Mouse (Mus musculus) T-helper 17 cell (primary cell): ENCODE results near the gene Rnf19b.

Experiments used
- in situ Hi-C, 2 experiments: fragments of 300-600 bp; cut with MboI, MseI; formaldehyde crosslinking; loops; 1 replicate in 1 of 2; 2 replicates in 1 of 2; pipeline ENCODE4 v1.15.1; 2025; ENCODE audit warnings: high pct_unique_total_duplicates in 2 of 2

Gene Rnf19b

GRCm38 (mm10) chr4:129032963-129033951 lies 24.8 kb upstream of the Rnf19b start:
- in situ Hi-C loops, result no loop called here

GRCm38 (mm10) chr4:129034224-129034623 lies 23.8 kb upstream of the Rnf19b start:
- in situ Hi-C loops, result no loop called here

GRCm38 (mm10) chr4:129034706-129035660 lies 23.1 kb upstream of the Rnf19b start:
- in situ Hi-C loops, result no loop called here

GRCm38 (mm10) chr4:129035851-129036445 lies 22.1 kb upstream of the Rnf19b start:
- in situ Hi-C loops, result no loop called here

- in situ Hi-C loops, result no loop called here
These were observed 10.2 kb upstream of the Rnf19b start for GRCm38 (mm10) chr4:129047721-129048421.

- in situ Hi-C loops, result no loop called here
These were observed 9.4 kb upstream of the Rnf19b start for GRCm38 (mm10) chr4:129048501-129049305.

GRCm38 (mm10) chr4:129049306-129050011 lies 8.6 kb upstream of the Rnf19b start:
- in situ Hi-C loops, result no loop called here

GRCm38 (mm10) chr4:129050365-129050764 lies 7.7 kb upstream of the Rnf19b start:
- in situ Hi-C loops, result no loop called here

- in situ Hi-C loops, result no loop called here
These were observed 7.1 kb upstream of the Rnf19b start for GRCm38 (mm10) chr4:129050901-129051417.

GRCm38 (mm10) chr4:129051461-129052183 lies 6.4 kb upstream of the Rnf19b start:
- in situ Hi-C loops, result no loop called here

GRCm38 (mm10) chr4:129054757-129055156 lies 3.3 kb upstream of the Rnf19b start:
- in situ Hi-C loops, result loop anchor here (5.0 kb wide), 2 partner anchors 32 to 42 kb away; no protein-coding TSS in a partner anchor

GRCm38 (mm10) chr4:129055562-129055961 lies 2.5 kb upstream of the Rnf19b start:
- in situ Hi-C loops, result loop anchor here (5.0 kb wide), 2 partner anchors 33 to 43 kb away; no protein-coding TSS in a partner anchor

- in situ Hi-C loops, result loop anchor here (5.0 kb wide), 2 partner anchors 35 to 45 kb away; no protein-coding TSS in a partner anchor
These were observed 401 bp upstream of the Rnf19b start for GRCm38 (mm10) chr4:129057533-129058206.

- in situ Hi-C loops, result loop anchor here (5.0 kb wide), 2 partner anchors 37 to 47 kb away; no protein-coding TSS in a partner anchor
These were observed 1.1 kb downstream of the Rnf19b start for GRCm38 (mm10) chr4:129059125-129059551.

- in situ Hi-C loops, result loop anchor here (5.0 kb wide), 2 partner anchors 38 to 48 kb away; no protein-coding TSS in a partner anchor
These were observed 1.9 kb downstream of the Rnf19b start for GRCm38 (mm10) chr4:129059922-129060321.

GRCm38 (mm10) chr4:129061486-129061885 lies 3.4 kb downstream of the Rnf19b start:
- in situ Hi-C loops, result no loop called here

GRCm38 (mm10) chr4:129062281-129063075 lies 4.4 kb downstream of the Rnf19b start:
- in situ Hi-C loops, result no loop called here
